Mouse (Mus musculus): ENCODE measurements around the gene Ctdspl2. TPM values are rescaled to one million over a fixed set of nuclear protein-coding genes. Genes with fewer than 3 reads are reported as not detected.
"Not testable (repeated sequence)": the region's sequence is repeated elsewhere in the genome, so short reads cannot be mapped to it uniquely, and the experiment has no call there.

Ctdspl2 gene
- 10 to 100 TPM; 17.7 to 26.0 TPM for total RNA-seq (2021)
- long read RNA-seq, experiment 1, full-length matches to known transcripts, result 13 of 23 reads
- long read RNA-seq, experiment 1, partial matches to known transcripts, result 2 of 23 reads
- long read RNA-seq, experiment 1, other reads (novel, unspliced or antisense), result 8 of 23 reads
- long read RNA-seq, experiment 2, full-length matches to known transcripts, result 10 of 14 reads
- long read RNA-seq, experiment 2, partial matches to known transcripts, result 3 of 14 reads
- long read RNA-seq, experiment 2, other reads (novel, unspliced or antisense), result 1 of 14 reads

- peak; percentile 98 for DNase-seq
Observed at GRCm38 (mm10) chr2:121955765-121956223, at the start of gene Ctdspl2, which contains the start of gene Mageb3. Gene Ctdspl2, plus strand, starts transcription at chr2:121956001. Gene Mageb3, minus strand, starts transcription at chr2:121956092.

GRCm38 (mm10) chr2:121909975-121910374 is 45.8 kb upstream of the Ctdspl2 start:
- no peak for DNase-seq

GRCm38 (mm10) chr2:121916047-121916970 is 39.5 kb upstream of the Ctdspl2 start:
- DNase-seq, result no peak

GRCm38 (mm10) chr2:121937624-121938023 is 18.2 kb upstream of the Ctdspl2 start:
- DNase-seq, result not testable (repeated sequence)

- DNase-seq, result no peak
Observed at GRCm38 (mm10) chr2:121943364-121943763, 12.4 kb upstream of the Ctdspl2 start.

DNA sequence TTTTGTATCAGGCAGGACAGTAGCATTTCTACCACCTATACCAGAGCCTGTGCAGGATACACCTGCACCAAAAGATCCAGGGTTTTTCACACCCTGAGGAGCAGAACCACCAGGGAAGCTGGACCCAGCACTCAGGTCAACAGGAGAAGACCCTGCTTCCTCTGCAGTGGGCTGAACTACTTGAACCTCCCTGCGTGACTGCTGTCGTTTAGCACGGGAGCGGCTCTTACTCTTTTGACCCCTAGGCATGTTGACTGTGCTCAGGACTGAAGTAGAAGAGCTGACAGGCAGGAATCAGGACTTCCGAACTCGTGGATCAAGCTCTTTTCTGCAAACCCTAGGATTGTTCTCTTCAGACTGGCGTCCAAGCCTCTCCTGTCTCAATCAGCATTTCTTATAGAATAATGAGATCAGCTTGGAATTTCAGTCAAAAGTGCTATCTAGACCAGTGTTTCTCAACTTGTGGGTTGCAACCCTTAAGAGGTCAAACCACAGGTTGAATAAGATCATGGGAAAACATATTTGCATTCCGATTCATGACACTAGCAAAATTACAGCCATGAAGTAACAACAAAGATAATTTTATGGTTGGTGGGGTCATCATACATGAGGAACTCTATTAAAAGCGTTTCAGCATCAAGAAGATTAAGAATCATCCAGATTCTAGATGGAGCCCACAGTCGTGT is 687 bp upstream of the Ctdspl2 start:
- DNase-seq, result no peak

GRCm38 (mm10) chr2:121956224-121957018 is 620 bp downstream of the Ctdspl2 start:
- DNase-seq, result peak; percentile 96

GRCm38 (mm10) chr2:121957216-121957792 is 1.5 kb downstream of the Ctdspl2 start:
- DNase-seq, result no peak

GRCm38 (mm10) chr2:121995738-121996137 is 39.9 kb downstream of the Ctdspl2 start:
- DNase-seq, result no peak

DNA sequence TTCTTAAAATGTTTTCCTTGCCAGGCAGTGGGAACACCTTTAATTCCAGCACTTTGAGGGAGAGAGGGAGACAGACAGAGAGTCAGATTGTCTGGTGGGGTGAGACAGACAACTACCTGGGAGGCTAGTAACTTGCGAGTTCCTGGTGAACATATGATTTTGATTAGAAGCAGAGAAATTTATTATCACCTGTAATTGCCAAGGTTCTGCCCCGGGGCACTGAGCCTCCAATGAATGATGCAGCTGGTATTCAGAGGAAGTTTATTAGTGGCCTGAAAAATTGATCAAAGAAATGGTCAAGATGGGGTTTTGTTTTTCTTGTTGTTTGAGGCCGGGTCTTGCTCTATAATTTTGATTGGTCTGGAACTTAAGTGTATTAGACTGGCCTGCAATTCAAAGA is 53.0 kb downstream of the Ctdspl2 start:
- DNase-seq, result no peak

- no peak for DNase-seq
Observed at GRCm38 (mm10) chr2:122011441-122011840, 55.6 kb downstream of the Ctdspl2 start.

DNA sequence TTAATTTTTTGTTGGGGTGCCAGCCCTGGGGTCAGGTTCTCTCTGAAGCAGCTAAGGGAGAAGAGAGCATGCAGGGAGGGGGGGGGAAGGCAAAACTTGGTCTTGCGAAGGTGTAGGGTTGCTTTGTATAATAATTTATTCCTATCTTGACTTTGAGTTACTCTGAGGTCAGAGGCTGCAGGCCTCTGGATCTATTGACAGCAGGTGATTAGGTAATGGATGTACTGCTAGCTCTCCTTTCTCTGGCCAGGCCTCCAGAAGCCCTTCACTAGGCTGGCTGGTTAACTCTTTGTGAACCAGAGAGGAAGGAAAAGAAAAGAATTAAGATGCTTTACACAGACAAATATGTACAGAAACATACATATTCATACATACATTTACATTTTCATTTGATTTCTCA is 62.9 kb downstream of the Ctdspl2 start:
- DNase-seq, result no peak

DNA sequence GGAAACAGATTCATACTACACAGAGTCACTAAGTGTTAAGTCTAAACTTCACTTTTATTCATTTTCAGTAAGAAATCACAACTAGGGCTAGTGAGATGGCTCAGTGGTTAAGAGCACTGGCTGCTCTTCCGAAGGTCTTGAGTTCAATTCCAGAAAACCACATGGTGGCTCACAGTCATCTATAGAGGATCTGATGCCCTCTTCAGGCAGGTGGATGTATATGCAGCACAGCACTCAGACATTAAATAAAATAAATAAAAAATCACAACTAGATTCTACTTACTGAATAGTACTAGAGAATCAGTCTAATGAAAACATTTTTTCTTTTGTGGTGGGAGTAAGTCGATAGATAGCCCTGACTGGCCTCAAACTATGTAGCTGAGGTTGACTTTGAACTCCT is 66.5 kb downstream of the Ctdspl2 start:
- DNase-seq, result no peak

DNA sequence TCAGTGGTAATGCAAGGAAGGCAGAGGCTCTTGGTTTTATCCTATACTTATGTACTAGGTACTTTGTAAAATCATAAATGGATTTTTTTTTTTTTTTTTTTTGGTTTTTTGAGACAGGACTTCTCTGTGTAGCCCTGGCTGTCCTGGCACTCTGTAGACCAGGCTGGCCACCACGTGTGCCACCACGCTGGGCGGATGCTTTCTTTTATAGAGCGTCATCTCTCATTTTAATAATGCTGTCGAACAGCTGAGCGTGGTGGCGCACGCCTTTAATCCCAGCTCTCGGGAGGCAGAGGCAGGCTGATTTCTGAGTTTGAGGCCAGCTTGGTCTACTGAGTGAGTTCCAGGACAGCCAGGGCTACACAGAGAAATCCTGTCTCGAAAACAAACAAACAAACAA is 71.3 kb downstream of the Ctdspl2 start:
- DNase-seq, result not testable (repeated sequence)

GRCm38 (mm10) chr2:122027862-122028755 is 72.3 kb downstream of the Ctdspl2 start, which contains the start of gene Eif3j1:
Gene Eif3j1, plus strand, starts transcription at chr2:122028546.
- peak; percentile 86 for DNase-seq

GRCm38 (mm10) chr2:122028756-122029700 is 73.2 kb downstream of the Ctdspl2 start:
- DNase-seq, result peak; percentile 55

GRCm38 (mm10) chr2:122031970-122032369 is 76.2 kb downstream of the Ctdspl2 start:
- DNase-seq, result no peak

- DNase-seq, result no peak
Observed at GRCm38 (mm10) chr2:122036064-122036463, 80.3 kb downstream of the Ctdspl2 start.

GRCm38 (mm10) chr2:122043926-122044325 is 88.1 kb downstream of the Ctdspl2 start:
- DNase-seq, result no peak

All from gastrocnemius, postnatal 10 days (tissue).